Mouse (Mus musculus) embryo, embryonic 10.5 days (tissue): ENCODE data around the gene Pkd1l3.

Experiments
- DNase-seq: peaks from one replicate; pipeline ENCODE4 v3.0.0-alpha.2; 2015; ENCODE audit warnings: low spot score

The Pkd1l3 gene

DNA sequence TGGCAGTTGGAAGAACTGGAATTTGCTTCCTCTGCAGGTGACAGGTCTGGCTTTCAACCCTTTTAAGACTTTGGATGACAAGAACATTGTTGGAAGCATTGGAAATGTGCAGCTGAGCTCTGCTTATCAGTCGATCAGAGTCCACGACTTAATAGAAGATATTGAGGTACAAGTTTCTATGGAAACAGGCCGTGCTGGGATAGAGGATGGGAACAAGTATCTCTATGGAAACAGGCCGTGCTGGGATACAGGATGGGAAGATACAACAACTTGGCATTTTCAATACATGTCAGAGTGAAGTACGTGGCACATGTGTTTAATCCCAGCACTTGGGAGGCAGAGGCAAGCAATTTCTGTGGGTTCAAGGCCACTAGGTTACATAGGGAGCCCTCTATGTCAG, 18.2 kb downstream of the Pkd1l3 start:
- no peak for DNase-seq

DNA sequence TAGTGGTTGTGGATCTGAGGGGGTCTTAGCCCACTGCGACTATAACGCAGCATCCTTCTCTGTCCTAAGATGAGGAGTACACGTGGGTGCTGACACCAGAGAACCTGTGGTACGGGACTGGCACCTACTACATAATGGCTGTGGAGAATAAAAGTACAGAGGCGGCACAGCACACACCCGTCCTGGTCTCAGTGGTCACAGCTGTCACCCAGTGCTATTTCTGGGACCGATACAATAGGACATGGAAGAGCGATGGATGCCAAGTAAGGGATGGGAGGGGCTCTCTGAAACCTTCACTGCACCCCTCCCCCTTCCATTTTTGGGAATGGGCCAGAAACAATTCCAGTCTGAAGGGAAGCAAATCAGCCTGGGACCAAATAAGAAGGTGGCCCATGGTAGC, 20.8 kb downstream of the Pkd1l3 start:
- DNase-seq = no peak

DNA sequence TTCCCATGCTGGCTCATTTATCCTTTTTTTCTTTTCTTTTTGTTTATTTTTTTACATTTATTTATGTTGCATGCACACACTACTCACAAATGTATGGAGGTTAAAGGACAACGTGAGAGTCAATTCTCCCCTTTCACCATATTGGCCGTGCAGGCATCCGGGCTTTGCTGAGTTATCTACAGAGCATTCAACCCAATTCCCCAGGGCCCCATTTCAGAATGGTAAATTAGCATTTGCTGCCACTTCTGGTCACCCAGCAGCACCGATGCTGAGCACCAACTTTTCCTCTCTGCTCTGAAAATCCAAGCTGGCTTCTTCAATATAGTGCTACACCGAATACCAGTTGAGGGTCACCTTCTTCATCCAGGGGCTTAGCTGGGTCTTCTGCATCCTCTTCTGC, 24.5 kb downstream of the Pkd1l3 start:
- DNase-seq = no peak

DNA sequence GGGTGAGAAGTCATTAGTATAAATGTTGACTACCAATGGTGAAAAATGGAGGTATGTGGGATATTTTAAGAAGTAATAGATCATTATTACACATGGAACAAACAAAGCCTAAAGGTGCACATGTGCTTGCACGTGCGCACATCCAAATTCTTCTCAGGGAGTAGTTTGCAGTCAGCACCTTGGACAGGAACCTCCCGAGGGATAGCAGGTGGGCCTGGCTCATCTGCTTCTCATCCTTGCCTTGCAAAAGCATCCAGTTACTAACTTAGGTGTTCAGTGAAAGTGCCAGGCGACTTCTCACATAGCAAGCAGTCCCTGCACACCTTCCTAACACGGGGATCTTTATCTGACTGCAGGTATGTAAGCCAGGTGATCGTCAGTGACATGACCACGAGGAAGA, 26.1 kb downstream of the Pkd1l3 start:
- DNase-seq = no peak

DNA sequence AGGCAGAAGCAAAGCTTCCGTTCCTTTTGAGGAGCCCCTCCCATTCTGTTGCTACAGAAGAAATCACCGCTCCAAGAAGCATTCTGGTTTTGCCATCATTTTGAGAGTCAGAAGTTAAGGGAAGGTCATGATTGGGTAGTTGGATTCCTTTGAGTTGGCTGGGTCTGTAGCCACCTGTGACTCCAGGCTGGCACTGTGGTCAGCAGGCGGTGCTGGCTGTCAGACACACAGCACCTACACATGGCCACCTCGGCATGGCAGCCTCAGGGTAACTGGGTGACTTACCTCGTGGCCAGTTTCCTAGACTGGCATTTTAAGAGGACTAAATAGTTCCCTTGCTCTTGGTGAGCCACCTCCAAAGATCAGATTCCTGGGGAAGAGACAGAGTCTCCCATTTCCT, 26.9 kb downstream of the Pkd1l3 start:
- DNase-seq = no peak

DNA sequence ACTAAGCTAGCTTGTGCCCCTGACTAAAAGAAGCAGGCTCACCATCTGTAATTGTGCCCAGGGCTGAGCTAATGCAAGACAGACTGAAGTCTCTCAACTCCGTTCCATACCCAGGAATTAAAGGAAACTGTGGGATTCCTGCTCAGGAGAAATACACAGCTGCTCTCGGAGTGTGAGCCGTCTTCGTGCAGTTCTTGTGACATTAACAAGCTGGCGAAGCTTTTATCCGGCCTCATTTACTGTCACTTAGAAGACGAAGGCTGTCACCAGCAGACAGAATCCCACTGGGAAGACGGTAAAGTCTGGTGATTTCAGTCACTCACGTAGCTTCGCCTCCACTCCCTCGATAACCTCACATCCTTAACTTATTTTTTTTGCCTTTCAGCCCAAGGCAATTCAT, 33.0 kb downstream of the Pkd1l3 start:
- no peak for DNase-seq

DNA sequence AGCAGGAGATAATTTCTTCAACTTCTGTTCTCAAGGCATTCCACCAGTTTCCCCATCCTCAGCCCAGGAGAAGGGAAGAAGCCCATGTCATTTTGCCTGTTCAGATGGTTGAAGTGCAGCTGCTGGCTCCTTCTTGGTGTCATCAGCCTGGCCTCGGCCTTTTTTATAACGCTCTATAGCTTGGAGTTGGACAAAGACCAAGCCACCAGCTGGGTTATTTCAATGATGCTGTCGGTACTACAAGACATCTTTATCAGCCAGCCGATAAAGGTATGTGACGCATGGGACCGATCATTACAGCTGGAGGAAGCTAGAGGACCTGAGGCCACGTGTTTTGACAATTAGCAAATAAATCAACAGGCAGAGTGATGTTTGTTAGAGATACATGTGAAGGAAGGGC, 34.2 kb downstream of the Pkd1l3 start:
- DNase-seq = no peak

DNA sequence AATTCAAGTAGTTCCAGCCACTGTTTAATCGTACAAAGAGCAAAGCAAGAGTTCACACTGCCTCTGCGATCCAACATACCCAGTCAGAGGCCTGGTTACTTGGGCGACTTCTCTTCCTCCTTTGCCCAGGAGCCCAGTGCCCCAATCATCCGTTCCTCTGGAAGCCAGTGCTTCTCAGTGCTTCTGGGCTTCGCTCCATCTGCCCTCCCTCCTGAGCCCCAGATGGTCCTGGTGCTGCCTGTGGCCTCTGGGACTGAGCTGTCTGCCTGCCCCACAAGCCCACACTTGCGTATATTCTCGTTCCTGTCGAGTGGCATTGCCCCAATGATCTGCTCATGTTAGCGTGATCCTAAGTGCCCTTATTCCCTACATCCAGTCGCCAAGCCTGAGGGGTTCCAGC, 36.5 kb downstream of the Pkd1l3 start:
- DNase-seq = no peak

DNA sequence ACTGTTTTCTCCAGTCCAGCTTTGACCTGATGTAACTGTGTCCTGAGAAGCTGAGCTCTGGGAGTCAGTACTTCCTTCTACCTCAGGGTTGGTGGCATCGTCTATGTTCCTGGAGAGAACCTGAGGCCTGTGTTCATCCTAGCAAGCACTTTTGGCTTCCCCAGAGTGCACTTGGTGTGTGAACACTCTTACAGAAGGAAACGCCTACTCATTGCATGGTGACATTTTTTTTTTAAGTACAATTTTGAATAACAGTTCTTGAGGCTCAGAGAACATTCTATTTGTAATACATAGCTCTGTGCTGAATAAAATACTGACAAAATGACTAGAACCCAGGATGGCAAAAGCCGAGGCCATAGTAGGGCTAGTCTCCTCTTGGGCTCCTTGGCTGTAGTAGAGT, 42.5 kb downstream of the Pkd1l3 start:
- no peak for DNase-seq

DNA sequence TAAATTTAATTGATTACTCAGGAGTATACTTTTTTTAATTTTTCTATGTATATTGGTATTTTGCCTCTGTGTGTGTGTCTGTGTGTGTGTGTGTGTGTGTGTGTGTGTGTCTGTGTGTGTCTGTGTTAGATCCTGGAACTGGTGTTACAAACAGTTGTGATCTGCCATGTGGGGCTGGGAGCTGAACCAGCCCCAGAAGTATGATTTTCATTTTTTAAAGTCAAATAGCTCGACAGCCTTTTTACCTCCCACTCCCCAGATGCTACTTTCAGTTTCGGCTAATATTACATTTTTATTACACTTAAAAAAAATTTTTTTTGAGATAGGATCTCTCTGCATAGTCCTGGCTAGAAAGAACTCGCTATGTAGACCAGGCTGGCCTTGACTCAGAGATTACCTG, 48.0 kb downstream of the Pkd1l3 start:
- no peak for DNase-seq

DNA sequence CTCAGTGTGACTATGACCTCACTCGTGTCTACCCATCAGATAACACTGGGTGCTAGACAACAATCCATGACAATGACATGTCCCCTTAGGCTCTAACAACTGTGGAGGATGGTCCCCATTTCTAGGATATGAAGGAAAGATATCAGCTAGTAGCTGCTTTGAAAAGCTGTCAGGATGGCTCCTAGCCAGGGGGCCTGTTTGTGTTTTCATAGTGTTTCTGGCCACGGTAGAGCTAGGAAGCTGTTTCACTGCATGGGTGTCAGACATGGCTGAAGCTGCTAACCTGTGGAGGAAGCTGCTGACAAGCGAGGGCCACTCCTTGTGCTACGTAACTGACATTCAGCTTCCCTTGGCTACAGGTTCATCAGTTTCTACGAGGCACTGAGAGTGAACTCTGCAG, 52.3 kb downstream of the Pkd1l3 start:
- DNase-seq = no peak

DNA sequence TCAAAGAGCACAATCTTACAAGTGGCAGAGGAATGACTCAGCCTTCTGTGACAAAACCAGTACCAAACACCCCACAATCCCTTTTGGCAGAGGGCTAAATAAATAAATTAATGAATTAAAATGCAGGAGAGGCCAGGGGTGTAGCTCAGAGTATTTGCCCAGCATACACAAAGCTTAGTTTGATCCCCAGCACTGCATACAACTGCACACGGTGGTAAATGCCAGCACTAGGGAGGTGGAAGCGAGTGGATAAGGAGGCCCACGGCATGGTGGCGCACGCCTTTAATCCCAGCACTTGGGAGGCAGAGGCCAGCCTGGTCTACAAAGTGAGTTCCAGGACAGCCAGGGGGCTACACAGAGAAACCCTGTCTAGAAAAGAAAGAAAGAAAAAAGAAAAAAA, 58.3 kb downstream of the Pkd1l3 start:
- no peak for DNase-seq

DNA sequence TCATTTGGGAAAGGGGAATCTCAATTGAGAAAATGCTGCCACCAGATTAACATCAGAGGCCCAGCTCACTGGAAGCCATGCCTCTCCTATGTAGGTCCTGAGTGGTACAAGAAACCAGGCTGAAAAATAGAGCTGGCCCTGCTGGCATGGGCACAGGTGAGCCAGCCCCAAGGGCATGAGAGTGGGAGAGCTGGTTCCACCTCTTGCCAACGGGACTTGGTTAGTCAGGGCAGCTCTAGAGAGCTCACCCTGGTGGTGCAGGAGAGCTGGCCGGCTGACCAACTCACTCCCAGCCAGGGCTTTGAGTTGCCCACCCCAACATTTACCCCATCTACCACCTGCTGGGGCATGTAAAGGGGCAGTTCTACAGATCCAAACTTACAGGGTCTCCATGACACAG, 59.3 kb downstream of the Pkd1l3 start:
- no peak for DNase-seq

DNA sequence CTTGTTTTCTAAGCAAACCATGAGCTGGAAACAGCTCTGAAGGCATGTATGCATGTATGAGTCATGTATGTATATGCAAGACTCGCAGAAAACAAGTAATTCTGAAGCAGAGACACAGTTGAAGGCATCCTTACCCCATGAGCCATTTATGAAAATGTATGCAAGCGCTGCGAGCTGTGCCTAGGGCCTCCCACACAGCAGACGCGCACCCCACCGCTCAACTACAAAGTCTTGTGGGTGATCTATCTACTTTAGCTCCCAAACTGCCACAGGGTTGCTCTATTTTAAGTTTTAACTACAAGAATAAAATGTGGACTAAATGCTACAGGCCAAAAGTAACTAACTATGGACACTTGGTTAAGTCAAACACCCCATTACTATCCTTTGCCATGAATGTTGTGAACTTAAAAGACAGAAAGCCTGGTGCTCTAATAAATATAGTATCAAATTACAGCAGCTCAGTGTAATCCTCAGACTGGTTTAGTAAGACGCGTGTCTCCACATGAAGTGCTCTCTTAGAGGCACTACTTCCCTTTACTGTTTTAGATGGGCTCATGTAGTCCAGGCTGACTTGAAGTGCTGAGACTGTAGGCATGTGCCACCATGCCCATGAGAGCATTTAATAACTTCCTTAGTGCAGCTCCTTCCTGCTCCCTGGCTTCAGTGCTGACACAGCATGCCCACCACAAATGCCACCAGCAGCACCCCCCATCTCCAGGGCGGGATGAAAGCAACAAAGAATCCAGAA, 61.8 kb downstream of the Pkd1l3 start:
- no peak for DNase-seq

DNA sequence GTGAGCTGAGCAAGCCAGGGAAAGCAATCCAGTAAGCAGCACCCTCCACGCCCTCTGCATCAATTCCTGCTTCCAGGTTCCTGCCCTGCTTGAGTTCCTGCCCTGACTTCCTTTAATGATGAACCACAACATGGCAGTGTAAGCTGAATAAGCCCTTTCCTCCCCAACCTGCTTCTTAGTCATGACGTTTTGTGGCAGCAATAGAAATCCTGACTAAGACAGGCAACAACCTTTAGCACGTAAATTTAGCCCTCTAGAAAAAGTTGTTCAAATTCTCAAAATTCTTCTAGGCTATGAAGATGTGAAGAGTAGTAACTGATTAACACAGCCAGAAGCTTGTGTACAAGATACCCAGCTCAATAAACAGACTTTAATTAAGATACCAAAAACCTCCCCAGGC, 67.2 kb downstream of the Pkd1l3 start:
- no peak for DNase-seq

DNA sequence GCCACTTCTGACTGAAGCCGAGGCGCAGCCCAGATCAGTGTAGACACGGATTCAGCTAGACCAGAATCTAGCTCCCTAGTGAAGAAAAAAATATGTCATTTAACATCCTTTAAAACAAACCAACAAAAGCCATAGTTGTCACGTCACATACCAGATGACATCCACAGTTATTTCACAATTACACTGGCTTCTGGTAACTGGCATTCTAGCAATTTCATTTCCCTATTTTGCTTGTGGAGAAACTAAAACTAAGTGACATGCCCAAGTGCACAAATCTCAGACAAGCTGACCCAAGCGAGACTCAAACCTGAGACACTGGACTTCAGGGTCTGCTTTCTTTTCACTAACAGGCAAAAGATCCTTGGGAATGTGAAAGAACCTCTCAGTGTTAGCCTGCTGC, 67.8 kb downstream of the Pkd1l3 start:
- DNase-seq = no peak

DNA sequence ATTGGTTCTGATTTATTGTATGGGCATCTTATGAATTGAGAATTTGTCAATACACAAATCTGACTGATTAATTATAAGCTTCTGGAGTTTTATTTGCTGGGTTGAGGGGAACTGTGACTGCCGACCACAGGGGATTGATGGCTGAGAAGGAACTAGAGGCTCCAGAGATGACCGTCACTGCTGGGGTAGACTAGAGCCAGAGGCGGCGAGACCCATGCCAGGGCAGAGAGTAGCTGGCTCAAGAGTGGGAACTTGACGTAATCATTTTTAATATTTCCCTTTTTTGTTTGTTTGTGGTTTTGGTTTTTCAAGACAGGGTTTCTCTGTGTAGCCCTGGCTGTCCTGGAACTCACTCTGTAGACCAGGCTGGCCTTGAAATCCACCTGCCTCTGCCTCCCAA, 72.9 kb downstream of the Pkd1l3 start:
- DNase-seq = no peak

DNA sequence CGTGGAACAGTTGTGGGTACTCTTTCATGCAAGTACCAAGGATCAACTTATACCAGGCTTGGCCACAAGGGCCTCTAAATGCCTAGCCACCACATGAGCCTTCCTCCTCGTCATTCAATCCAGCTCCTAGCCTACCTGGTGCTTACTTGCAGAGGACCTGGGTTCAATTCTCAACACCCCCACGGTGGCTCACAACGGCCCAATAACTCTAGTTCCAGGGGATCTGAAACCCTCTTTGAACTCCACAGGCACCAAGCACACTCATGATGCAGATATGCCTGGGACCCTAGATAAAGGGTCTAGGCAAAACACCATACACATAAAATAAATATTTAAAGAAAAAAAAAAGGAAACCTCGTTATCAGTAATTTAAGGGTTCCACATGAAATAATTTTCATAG, 77.5 kb downstream of the Pkd1l3 start:
- DNase-seq = peak; percentile 51

DNA sequence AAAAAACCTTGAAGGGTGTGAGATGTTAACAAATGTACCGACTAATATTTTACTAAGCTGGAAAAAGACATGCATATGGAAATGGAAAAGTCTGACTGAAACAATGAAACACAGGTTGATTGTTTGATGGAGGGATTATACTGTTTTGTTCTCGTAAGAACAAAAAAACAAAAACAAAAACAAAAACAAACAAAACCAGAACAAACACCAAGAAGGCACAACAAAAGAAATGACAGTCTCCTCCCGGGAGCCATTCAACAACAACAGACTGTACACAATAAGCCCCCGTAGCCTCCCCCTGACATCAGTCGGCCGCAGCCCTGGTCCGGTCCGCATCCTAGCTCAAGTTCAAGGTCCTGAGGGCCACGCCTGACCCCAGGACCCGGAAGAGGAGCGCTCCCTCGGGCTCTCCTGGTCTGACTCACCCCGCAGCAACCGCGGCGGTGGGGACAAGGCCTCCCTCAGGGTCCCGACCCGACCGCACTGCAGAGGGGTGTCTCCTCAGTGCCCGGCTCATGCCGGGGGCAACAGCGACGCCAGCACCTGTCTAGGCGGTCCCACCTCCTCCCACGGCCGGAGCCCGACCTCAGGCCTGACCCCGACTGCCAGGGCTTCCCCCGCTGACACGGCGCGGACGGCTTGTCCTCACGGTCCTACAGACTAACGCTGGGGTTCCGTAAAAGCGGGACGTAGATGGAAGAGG, 78.3 kb downstream of the Pkd1l3 start:
- peak; percentile 68 for DNase-seq

DNA sequence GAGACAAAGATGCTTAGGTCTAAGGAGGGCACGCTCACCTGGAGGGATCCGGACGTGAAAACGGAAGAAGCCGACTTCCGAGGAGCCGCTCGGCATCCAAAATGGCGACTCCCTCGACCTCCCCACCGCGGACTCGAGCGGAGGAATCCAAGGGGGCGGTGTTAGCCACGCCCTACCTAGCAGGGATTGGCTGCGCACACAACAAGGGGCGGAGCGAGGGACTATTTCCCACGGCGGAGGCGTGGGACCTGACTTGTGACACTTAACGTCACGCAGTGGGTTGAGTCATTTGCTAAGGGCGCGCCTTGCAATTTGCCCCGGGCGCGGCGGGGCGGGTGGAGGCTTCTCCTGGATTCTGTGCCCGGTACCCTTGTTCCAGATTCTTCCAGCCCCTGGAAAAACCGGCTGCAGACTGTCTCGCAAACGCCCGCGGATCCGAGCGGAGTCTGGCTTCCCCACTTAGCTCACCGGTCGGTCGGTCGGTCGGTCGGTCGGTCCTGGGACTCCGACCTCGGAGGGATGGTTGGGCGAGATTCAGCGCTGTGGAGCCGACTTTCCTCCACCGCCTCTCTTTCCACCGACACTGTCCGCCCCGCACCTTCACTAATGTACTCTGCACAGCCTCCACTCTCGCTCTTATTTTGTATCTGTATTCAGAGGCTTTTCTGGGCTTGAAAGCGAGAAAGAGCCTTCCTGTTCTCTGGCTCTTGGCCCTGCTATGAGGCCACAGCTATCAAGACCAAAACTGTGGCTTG, 79.0 kb downstream of the Pkd1l3 start, which contains the start of gene Ist1:
Gene Ist1, minus strand, starts transcription at position 115 of the 755 bp plus-strand sequence.
- DNase-seq = peak; percentile 100

DNA sequence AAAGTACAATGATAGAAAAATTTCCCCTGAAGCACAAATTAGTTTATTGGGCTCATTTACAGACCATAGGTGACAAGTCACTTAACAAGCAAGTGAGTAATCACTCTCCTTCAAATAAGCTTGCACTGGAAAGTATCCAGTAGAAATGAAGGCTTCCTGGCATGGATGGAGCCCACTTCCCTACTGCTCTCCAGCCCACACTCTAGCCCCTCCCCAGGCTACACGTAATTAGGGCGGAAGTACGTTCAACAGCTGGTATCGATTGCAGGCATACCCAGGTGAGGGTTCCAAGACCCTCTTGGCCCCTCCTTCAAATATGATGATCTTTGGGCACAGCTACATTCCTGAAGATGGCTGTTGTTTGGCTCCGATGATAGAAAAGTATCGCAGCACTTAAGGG, 79.8 kb downstream of the Pkd1l3 start:
- DNase-seq = peak; percentile 22

DNA sequence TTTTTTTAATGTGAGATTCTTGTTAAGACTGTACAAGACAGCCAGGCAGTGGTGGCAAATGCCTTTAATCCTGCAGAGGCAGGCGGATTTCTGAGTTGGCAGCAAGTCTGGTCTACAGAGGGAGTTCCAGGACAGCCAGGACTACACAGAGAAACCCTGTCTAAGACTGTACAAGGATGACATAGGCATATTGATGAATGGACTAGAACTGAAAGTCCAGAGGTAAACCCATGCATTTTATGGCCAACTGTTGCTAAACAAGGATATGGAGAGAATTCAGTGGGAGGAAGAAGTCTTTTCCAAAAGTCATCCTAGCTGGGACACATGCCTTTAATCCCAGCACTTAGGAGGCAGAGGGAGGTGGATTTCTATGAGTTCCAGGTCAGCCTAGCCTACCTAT, 83.4 kb downstream of the Pkd1l3 start:
- DNase-seq = no peak

DNA sequence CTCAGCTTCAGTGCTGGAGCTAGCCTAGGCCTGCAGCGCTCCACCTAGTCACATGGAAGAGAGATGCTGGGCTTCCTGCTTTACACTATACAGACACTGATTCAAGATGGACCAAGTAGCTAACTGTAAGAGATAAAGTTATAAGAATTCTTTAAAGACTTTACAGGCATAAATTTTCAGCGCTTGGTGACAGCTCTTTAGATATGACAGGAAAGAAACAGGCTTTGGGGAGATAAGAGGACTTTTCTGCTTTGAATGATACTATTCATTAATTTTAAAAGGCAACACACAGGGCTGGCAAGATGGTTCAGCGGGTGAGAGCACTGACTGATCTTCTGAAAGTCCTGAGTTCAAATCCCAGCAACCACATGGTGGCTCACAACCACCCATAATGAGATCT, 84.2 kb downstream of the Pkd1l3 start:
- no peak for DNase-seq
